Mouse (Mus musculus): ENCODE results near the gene Fgfr1op. TPM values are rescaled to one million over a fixed set of nuclear protein-coding genes. Genes with fewer than 3 reads are reported as not detected.
"Not testable (repeated sequence)": the region's sequence is repeated elsewhere in the genome, so short reads cannot be mapped to it uniquely, and the experiment has no call there.

Fgfr1op gene
- total and polyA plus RNA-seq, 2 experiments from 2014 or later = 16.3 to 18.4 TPM

DNA sequence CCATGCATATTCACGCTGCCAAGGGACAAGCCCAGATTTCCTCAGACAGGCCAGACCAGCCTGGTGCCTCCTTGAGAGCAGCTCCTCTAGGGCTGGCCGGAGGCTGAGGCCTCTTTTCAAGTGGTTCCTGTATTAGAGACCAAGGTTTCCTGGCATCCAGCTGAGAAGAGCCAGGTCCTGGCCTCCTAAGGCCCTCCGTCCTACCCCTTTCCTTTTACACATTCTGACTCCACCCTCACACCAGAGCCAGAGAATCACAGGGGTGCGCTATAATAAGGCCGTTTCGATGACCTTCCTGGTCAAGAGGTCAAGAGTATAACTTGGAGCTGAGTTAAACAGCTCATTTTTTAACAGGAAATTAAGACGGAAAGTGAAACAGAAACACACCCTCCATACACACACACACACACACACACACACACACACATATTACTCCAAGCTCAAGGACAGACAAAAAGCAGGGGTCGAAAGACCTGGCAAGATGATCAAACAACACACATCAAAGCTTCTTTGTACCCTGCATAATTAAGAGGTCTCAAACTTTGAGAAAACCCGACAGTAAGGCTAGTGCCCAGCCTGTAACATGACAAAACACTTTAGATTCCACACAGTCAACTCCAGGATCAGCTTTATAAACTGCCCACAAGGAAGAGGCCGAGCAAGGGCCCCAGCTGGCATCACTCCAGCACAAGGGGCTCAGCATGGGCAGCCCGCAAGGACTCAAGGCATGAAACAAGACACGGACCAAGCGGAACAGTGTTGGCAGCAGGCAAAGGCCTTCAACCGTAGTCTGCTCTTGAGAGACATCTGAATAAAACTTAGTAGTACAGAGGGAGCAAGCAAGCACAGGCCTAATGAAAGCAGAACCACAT is 21.3 kb upstream of the Fgfr1op start:
- not testable (repeated sequence) for H3K4me1 ChIP-seq (ENCODE audit: insufficient read depth); H3K27ac ChIP-seq (ENCODE audit: low read depth, low read length); H3K4me2 ChIP-seq (ENCODE audit: low read depth); H3K36me3 ChIP-seq (ENCODE audit: insufficient read depth); H3K27me3 ChIP-seq (ENCODE audit: insufficient read depth, low read length); H3K4me3 ChIP-seq (ENCODE audit: low read depth, low read length); DNase-seq; H3K9me3 ChIP-seq (ENCODE audit: low read length); H3K9ac ChIP-seq
- WGBS = 37% methylated on average over 13 of the region's 14 CpGs
- peak; percentile 12; the same call in 1 of the 2 replicates for ATAC-seq

DNA sequence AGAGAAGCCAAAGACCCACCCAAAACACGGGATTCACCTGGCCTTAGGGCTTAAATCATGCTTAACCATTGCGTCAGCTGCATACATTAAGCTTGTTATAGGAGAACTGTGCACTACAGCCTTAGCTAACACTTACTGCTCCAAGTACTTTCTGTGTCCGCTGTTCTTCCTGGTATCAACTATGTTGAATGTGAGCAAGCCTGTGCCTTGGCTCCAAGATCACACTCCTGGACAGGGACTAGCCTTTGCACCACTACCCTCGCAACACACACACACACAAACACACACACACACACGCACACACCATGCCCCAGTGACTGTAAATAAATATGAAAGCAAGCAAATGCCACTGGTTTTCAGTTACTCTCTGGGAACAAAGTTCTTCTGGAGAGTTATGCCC is 18.4 kb upstream of the Fgfr1op start:
- not testable (repeated sequence) for H3K9ac ChIP-seq; H3K4me1 ChIP-seq (ENCODE audit: insufficient read depth); H3K27ac ChIP-seq (ENCODE audit: low read depth, low read length); H3K36me3 ChIP-seq (ENCODE audit: insufficient read depth); H3K9me3 ChIP-seq (ENCODE audit: low read length); H3K27me3 ChIP-seq (ENCODE audit: insufficient read depth, low read length); DNase-seq; ATAC-seq
- Histone ChIP-seq H3K4me2 (ENCODE audit: low read depth) (peak overlapping the region; percentile 57), H3K4me3 (ENCODE audit: low read depth, low read length) (peak overlapping the region; percentile 39)
- WGBS = 21% methylated on average over 5 of the region's 5 CpGs

DNA sequence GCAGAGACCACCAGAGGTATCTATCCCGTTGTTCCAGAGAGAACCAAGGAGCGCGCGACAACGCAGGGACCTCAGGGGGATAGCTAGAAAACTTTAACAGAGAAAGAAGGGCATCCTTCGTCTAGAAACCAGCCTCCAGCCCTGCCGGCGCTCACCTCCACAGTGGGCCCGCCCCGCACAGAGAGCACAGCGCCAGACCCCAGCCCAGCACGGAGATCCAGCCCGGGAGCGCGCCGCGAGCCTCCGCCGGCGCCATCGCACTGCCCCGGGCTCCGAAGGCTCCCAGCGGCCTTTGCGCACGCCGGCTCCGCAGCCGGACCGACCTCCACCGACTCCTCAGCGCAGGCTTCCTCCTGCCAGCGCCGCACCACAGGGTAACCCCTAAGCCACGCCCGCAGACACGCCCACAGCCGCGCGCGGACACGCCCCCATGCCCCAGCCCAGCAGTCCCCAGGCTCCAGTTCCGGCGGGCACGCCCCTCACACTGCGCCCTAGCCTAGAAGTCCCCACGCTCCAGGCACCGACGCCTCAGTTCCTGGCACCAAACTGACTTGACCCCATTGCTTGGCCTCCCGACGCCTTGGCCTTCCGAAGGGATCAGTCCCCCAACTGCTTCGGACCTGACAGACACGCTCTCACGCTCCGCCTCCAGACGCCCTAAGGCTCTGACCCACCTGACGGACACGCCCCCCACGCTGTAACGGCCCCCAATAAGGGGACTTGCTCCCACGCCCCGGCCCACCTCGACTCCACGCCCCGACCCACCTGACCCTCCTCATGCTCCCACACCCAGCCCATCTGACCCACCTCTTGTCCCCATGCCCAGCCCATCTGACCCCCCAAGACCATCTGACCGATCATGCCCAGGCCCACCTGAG is 17.6 kb upstream of the Fgfr1op start, which contains the start of the genes Gm49673 and Rnaset2a:
TSS of gene Gm49673 (minus strand) at position 350 of the 878 bp plus-strand sequence.
TSS of gene Rnaset2a (minus strand) at position 659 of the 878 bp plus-strand sequence.
- H3K9me3 ChIP-seq (ENCODE audit: low read length); H3K36me3 ChIP-seq (ENCODE audit: insufficient read depth); H3K27me3 ChIP-seq (ENCODE audit: insufficient read depth, low read length); H3K27ac ChIP-seq (ENCODE audit: low read depth, low read length); H3K4me1 ChIP-seq (ENCODE audit: insufficient read depth): not testable (repeated sequence)
- WGBS = 2% methylated on average over 44 of the region's 67 CpGs
- peak within 1 kb of the TSS; percentile 57 for H3K4me2 ChIP-seq (ENCODE audit: low read depth)
- peak within 1 kb of the TSS; percentile 45; the same call in 1 of the 2 replicates for H3K9ac ChIP-seq
- ATAC-seq (peak; percentile 96), DNase-seq (peak; percentile 11)
- H3K4me3 ChIP-seq (ENCODE audit: low read depth, low read length) = peak within 1 kb of the TSS; percentile 39

DNA sequence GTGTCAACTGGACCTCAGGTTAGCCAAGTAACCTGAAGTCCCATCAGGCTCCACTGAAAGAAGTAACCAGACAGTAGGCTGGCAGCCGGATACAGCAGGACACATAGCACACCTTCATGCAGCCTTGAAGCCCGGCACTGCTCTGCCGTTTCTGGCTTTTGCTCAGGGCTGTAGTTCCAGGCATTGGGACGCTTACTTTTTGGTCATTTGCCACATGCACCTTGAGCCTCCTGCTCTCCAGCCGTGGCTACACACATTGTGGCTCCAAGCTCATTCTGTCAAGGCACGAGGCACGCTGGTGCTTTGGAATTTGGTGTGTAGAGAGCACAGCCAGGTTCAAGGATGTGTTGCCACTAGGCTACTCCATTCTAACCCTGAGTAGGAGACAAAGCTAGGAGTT is 10.3 kb upstream of the Fgfr1op start:
- H3K4me2 ChIP-seq (ENCODE audit: low read depth); H3K9ac ChIP-seq; H3K27ac ChIP-seq (ENCODE audit: low read depth, low read length); H3K9me3 ChIP-seq (ENCODE audit: low read length); DNase-seq; H3K27me3 ChIP-seq (ENCODE audit: insufficient read depth, low read length); H3K4me3 ChIP-seq (ENCODE audit: low read depth, low read length); ATAC-seq; H3K4me1 ChIP-seq (ENCODE audit: insufficient read depth); H3K36me3 ChIP-seq (ENCODE audit: insufficient read depth): not testable (repeated sequence)
- 87% methylated on average over 7 of the region's 7 CpGs for WGBS

DNA sequence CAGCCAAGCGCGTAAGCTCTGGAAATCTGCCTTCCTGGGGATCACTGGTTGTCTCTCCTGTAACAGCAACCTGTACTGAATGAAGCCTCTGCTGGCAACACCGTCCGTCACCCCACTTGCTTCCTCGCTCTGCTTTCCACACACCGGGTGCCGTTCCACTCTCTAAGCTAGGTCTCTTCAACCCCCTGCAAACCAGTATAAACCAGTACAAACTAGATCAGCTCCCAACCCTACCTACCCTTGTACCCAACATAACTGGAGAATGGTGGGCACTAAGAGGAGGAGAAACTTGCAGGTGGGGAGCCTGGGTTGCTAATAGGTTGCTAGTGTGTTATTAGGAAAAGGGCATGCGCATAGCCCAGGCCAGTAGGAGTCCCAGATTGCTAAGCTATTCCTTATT is 9.3 kb upstream of the Fgfr1op start:
- H3K36me3 ChIP-seq (ENCODE audit: insufficient read depth); H3K9me3 ChIP-seq (ENCODE audit: low read length); H3K4me3 ChIP-seq (ENCODE audit: low read depth, low read length); H3K27me3 ChIP-seq (ENCODE audit: insufficient read depth, low read length); H3K9ac ChIP-seq; H3K27ac ChIP-seq (ENCODE audit: low read depth, low read length); ATAC-seq; H3K4me2 ChIP-seq (ENCODE audit: low read depth); DNase-seq; H3K4me1 ChIP-seq (ENCODE audit: insufficient read depth): not testable (repeated sequence)
- WGBS = no CpG with 5 or more reads among the region's 8 CpGs

DNA sequence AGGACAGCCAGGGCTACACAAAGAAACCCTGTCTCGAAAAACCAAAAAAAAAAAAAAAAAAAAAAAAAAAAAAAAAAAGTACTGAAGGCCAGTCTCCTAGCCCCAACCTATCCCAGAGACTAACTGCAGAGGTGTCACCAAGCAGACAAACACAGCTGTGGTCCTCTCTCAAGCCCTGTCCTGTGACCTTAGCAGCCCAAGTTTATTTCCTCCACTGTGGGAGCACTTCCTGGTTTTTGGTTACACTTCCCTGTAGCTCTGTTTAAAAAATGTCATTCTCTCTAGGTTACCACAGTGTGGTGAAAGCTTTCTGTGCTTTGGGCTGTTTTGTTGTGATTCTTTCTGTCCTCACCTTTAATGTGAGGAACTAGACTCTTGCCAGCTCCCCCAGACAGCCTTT is 6.7 kb upstream of the Fgfr1op start:
- not testable (repeated sequence) for DNase-seq; H3K4me2 ChIP-seq (ENCODE audit: low read depth); H3K4me1 ChIP-seq (ENCODE audit: insufficient read depth); H3K9ac ChIP-seq; ATAC-seq; H3K27ac ChIP-seq (ENCODE audit: low read depth, low read length); H3K9me3 ChIP-seq (ENCODE audit: low read length); H3K27me3 ChIP-seq (ENCODE audit: insufficient read depth, low read length); H3K4me3 ChIP-seq (ENCODE audit: low read depth, low read length); H3K36me3 ChIP-seq (ENCODE audit: insufficient read depth)
- WGBS = no CpG with 5 or more reads among the region's 1 CpGs

DNA sequence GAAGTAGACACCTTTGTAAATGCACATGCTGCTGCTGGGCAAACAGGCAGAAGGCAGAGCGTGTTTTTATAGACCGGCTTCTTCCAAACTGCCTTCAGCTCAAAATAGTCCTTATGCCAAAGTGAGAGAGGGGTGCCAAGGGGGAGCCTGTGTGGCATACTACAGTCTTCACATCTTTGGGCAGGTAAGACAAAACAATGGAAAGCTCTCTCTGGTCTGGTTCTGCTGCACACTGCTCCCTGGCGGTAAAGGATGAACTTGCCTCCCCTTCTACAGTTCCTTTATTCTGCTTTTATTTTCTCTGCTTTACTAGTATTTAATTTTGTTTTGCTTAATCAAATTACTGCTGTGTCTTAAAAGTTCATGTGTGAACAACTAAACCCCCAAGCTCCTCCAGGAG is 4.3 kb upstream of the Fgfr1op start:
- H3K4me3 ChIP-seq (ENCODE audit: low read depth, low read length); H3K27me3 ChIP-seq (ENCODE audit: insufficient read depth, low read length); ATAC-seq; H3K9me3 ChIP-seq (ENCODE audit: low read length); H3K4me2 ChIP-seq (ENCODE audit: low read depth); H3K36me3 ChIP-seq (ENCODE audit: insufficient read depth); H3K4me1 ChIP-seq (ENCODE audit: insufficient read depth); H3K27ac ChIP-seq (ENCODE audit: low read depth, low read length); H3K9ac ChIP-seq: not testable (repeated sequence)
- TF ChIP-seq CTCF (IDR thresholded peaks at IDR 0.05; ENCODE audit: low read depth) = peak; percentile 56
- peak; percentile 56 for DNase-seq
- WGBS = 35% methylated on average over 2 of the region's 3 CpGs

DNA sequence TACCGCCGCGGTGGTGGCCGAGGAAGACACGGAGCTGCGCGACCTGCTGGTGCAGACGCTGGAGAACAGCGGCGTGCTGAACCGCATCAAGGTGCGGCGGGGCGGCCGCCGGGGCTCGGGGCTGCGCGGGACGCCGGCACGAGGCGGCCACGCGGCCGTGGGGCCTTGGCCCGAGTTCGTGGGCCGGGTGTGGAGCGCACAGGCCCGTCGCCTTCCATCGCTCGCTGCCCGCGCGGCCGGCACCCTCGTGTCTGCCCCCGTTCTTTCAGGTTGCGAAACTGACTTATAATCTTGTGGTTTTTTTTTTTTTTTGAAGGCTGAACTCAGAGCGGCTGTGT is 276 bp downstream of the Fgfr1op start:
- ATAC-seq; H3K4me1 ChIP-seq (ENCODE audit: insufficient read depth); H3K27me3 ChIP-seq (ENCODE audit: insufficient read depth, low read length); H3K27ac ChIP-seq (ENCODE audit: low read depth, low read length); H3K9ac ChIP-seq; H3K9me3 ChIP-seq (ENCODE audit: low read length): not testable (repeated sequence)
- Histone ChIP-seq H3K4me2 (ENCODE audit: low read depth) (peak overlapping the region; percentile 42), H3K36me3 (ENCODE audit: insufficient read depth) (peaks cover 12% of the 10 kb centered on the region), H3K4me3 (ENCODE audit: low read depth, low read length) (peak overlapping the region; percentile 45)
- DNase-seq = peak; percentile 13
- WGBS = 1% methylated on average over 37 of the region's 42 CpGs

DNA sequence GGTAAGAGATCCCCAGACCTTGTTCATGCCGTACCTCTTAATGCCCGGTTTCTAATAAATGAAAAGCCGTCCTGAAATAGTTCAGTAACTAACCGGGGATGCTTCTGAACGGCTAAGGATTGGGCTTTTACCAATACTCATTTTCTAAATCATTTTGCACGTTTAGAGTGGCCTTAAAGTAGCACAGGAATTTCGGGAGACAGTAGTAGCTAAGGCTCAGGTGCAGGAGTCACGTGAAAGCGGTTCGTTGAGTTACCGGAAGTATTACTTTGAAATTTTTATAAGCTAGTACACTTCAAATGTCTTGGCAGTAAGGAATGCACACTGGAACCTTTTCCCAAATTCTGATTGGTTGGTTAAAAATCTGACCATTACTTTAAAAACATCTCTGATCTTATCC is 676 bp downstream of the Fgfr1op start:
- not testable (repeated sequence) for H3K4me1 ChIP-seq (ENCODE audit: insufficient read depth); H3K27ac ChIP-seq (ENCODE audit: low read depth, low read length); ATAC-seq; H3K9me3 ChIP-seq (ENCODE audit: low read length); H3K27me3 ChIP-seq (ENCODE audit: insufficient read depth, low read length); DNase-seq; H3K9ac ChIP-seq
- Histone ChIP-seq H3K36me3 (ENCODE audit: insufficient read depth) (peaks cover 14% of the 10 kb centered on the region), H3K4me3 (ENCODE audit: low read depth, low read length) (peak overlapping the region; percentile 45), H3K4me2 (ENCODE audit: low read depth) (peak overlapping the region; percentile 42)
- 0% methylated on average over 11 of the region's 11 CpGs for WGBS

DNA sequence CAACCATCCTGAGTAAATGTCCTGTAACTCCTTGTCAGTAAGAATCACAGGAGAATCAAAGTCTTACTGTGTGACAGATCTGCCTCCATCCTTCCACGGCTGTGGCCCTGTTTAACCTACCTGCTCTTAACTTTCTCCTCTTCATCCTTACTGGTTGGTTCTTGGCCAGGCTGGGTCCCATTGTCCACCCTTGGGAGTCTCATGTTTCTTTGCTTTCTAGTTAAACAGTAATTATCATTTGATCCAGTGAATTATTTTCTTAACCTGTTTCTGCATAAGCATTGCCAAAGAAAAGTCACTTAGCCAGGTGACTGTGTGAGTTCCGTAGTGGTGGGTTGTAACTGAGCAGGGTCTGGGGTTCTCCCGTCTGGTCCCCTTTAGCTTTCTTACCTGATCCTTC is 1.2 kb downstream of the Fgfr1op start:
- peaks cover 14% of the 10 kb centered on the region for H3K36me3 ChIP-seq (ENCODE audit: insufficient read depth)
- not testable (repeated sequence) for DNase-seq; H3K4me3 ChIP-seq (ENCODE audit: low read depth, low read length); H3K9me3 ChIP-seq (ENCODE audit: low read length); ATAC-seq; H3K27ac ChIP-seq (ENCODE audit: low read depth, low read length); H3K9ac ChIP-seq; H3K27me3 ChIP-seq (ENCODE audit: insufficient read depth, low read length); H3K4me1 ChIP-seq (ENCODE audit: insufficient read depth)
- 80% methylated on average over 1 of the region's 3 CpGs for WGBS
- peak overlapping the region; percentile 42 for H3K4me2 ChIP-seq (ENCODE audit: low read depth)
